Mouse (Mus musculus): ENCODE data around the gene Cpeb1.
"Not testable (repeated sequence)": the region's sequence is repeated elsewhere in the genome, so short reads cannot be mapped to it uniquely, and the experiment has no call there.

DNA sequence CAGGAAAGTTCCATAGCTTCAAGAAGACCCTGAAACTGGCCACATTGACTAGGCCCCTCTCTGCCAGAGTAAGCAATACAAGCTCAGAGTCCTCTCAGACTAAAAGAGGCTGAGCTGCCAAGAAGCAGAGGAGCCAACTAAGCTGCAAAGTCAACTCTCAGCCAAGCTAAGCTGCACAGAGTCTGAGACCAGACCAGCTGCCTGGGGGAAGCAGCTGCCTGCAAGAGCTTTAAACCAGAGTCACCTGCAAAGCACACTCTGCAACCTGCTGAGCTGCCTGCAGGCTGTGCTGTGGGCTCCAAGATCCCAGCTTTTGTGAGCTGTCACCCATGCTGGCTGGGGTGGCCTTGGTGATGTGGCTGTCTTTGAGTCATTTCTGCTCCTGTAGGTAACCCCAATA lies 23.0 kb upstream of the Cpeb1 start:
- TF ChIP-seq CTCF, EP300 (IDR thresholded peaks at IDR 0.05; ENCODE audit: low read depth): not testable (repeated sequence)
